Mouse (Mus musculus) small intestine, adult 2 months (tissue): ENCODE data around the gene Gm21983.

Experiments
- CTCF ChIP-seq: fragments of 200-500 bp; IDR thresholded peaks from 2 replicates; pipeline ENCODE4 v1.5.1; 2012; ENCODE audit warnings: low read depth, mild to moderate bottlenecking, control low read depth, inconsistent platforms, low read length, moderate library complexity, mixed read lengths; ENCODE audit not compliant: insufficient replicate concordance, insufficient read length; ENCODE audit errors: extremely low read depth
- POLR2A ChIP-seq: fragments of 200-500 bp; IDR thresholded peaks from 2 replicates; pipeline ENCODE4 v1.6.1; 2012; ENCODE audit warnings: low read depth, mild to moderate bottlenecking, control low read depth, inconsistent platforms, low read length, moderate library complexity

DNA sequence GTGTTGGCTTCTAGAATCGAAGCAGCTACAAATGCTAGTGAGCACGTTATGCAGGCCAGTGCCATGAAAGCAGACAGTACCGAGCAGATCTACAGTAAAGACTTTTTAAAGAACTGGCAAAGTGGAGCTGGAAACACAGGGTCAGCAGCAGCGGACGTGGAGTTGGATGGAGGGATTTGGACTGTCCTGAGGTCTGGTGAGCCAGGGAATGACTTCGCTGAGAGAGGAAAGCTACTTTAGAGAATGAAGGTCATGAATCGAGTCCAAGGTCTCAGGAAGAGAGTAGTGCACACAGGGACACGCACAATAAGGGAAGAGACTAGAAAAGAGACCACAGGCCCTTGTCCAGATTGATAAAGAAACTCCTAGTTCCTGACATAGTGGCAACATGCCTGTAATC lies 16.7 kb upstream of the Gm21983 start:
- TF ChIP-seq POLR2A = no peak
- TF ChIP-seq CTCF = no peak
